Mouse (Mus musculus): ENCODE results near the gene Ppp4r3b.

Gene Ppp4r3b

GRCm38 (mm10) chr11:29238551-29238950 lies 65.9 kb downstream of the Ppp4r3b start:
- DNase-seq: no peak

DNA sequence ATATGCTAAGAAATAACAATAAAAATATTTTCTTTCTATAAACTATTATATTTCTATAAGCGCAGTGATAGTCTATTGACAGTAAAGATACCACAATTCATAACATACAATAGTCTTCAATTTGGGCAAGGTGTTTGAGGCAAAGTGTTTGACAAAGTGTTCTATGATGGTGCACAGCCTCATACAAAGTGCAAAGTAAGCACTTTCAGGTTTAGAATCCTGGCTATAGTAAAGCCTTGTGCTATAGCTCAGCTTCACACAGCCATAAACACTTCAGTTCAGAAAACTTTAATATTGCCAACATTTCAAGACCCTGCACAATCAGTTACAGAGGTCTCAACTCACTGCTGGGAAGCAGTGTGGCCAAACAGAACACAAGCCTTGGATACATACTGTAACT lies 66.7 kb downstream of the Ppp4r3b start:
- DNase-seq: no peak

DNA sequence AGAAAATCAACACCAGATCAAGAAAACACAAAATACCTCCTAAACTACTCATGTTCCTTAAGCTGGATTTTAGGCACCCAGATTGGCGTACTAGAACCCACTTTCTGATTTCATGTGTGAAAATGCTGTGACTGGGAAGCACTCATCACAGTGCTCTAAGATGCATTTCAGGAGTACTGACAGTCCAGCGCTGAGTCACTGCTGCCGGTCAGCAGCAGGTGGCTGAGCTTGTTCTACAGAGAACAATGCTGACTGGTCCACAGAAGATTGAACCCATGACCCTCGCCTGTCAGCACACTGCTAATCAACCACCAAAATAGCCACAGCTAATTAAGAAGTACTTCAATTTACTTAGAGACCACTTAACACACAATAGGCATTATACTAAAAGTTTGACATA lies 69.3 kb downstream of the Ppp4r3b start:
- DNase-seq: no peak

- no peak for DNase-seq
Observed at GRCm38 (mm10) chr11:29245988-29246387, 73.3 kb downstream of the Ppp4r3b start.

DNA sequence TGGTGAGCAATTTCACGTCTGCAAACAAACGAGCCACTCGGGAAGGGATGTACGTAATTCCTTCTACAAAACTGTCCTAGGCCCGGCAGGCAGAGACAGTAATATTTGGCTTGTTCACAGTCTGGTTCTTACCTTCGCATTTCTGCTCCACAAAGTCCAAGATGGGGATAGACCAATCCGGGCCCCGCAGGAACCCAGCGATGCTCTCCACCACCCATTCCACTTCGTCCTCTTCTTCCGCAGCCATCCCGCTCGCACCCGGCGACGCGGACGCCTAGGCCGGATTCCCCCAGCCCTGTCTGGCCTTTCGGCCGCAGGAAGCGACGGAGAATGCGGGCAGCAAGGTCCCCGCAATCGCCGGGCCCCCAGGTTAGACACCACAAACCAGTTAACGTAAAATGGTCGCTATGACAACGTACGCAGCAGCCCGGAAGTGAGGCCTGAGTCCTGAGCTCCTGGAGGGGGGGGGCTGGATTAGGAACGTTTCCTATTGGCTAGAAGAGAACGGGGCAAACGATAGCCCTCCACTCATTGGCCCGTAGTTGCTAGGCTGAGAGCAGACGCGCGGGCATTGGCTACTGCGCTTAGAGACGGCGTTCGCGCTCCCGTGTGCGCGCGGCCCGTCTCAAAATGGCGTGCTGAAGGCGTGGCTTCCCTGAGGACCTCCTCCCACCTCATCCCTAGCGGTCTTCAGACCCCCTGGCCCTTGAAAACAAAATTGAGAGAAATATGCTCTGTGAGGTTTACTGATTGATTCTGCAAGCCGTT lies 74.4 kb downstream of the Ppp4r3b start, which contains the start of gene Cfap36:
Gene Cfap36 (minus strand): TSS at position 527 of the 768 bp plus-strand sequence.
- peak; percentile 90 for DNase-seq

- no peak for DNase-seq
Observed at GRCm38 (mm10) chr11:29247725-29248124, 75.0 kb downstream of the Ppp4r3b start.

DNA sequence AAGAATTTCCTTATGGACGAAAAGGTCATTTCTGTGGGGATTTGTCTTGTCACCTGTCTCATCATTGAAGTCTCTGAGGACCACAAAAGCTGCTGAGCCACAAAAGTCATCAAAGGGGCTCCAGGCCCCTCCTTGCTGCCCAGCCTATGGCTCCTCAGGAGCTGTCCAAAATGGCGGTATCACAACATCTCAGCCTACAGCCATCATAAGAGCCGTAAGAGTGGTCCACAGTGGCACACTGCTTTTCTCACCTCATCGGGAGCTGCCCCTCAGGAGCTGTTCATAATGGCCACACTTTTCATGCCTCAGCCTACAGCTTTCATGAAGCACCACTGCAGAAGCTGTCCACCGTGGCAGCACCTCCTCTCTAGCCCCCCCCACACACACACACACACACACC lies 75.7 kb downstream of the Ppp4r3b start:
- no peak for DNase-seq

DNA sequence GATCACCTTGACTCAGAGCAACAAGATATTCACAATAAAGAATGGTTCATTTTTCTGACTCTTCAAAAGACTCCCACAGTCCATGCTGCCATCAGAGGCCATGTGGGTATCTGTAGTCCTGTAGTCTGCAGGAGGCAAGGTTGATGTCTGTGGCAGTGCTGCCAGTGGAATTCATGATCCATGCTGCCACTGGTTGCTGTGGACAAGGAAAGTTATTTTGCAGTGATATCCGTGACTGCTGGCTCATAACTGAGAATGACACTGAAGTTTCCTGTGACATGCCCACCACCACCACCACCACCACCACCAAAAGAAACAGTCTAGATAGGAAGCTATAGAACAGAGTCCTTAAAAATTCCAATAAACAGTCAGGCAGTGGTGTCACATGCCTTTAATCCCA lies 82.0 kb downstream of the Ppp4r3b start:
- no peak for DNase-seq

- peak; percentile 45 for DNase-seq
Observed at GRCm38 (mm10) chr11:29267824-29268223, 95.1 kb downstream of the Ppp4r3b start.

Data from kidney, adult 18-20 months (tissue).